Mouse (Mus musculus) heart, embryonic 14.5 days (tissue): ENCODE measurements at regions not wholly inside any gene's neighbourhood (a gene's known extent, or its start where the extent isn't known, plus 50 kb on each side); places are given as distances from the start of the nearest gene placed in this dataset.
A peak's percentile ranks its signal among the peaks of the same experiment; 100 is the strongest.

Experiments used
- ATAC-seq: fragments of 200-750 bp; cut with Nextera tagmentation; 2 replicates; pipeline ENCODE4 v1.8.0; 2017; ENCODE audit warnings: low read depth, moderate TSS enrichment; ENCODE audit not compliant: insufficient number of reproducible peaks, insufficient read depth, low FRiP score
- H3K27ac ChIP-seq, 2 experiments: fragments of 200-500 bp in 1 of 2; fragments of 300-500 bp in 1 of 2; sonication (generic) in 1 of 2; replicated peaks in 1 of 2; 2 replicates each; pipeline ENCODE4 v1.5.1; 2012 to 2014; ENCODE audit warnings: low read depth in 2 of 2, low read length in 2 of 2, control low read depth in 1 of 2, mild to moderate bottlenecking in 1 of 2, mixed read lengths in 1 of 2; ENCODE audit not compliant: control insufficient read depth in 1 of 2, insufficient read depth in 1 of 2
- H3K27me3 ChIP-seq: fragments of 300-500 bp; sonication (generic); 2 replicates; pipeline ENCODE4 v1.6.1; 2014; ENCODE audit warnings: mild to moderate bottlenecking, low read length, control low read depth; ENCODE audit not compliant: control insufficient read depth, insufficient read depth
- H3K36me3 ChIP-seq: fragments of 300-500 bp; sonication (generic); 2 replicates; pipeline ENCODE4 v1.6.1; 2014; ENCODE audit warnings: mild to moderate bottlenecking, control low read depth, low read length, mixed read lengths; ENCODE audit not compliant: control insufficient read depth, insufficient read depth
- H3K4me1 ChIP-seq, 2 experiments: fragments of 200-500 bp in 1 of 2; fragments of 300-500 bp in 1 of 2; sonication (generic) in 1 of 2; 2 replicates each; pipeline ENCODE4 v1.6.1; 2012 to 2014; ENCODE audit warnings: low read length in 2 of 2, control low read depth in 1 of 2, mixed read lengths in 1 of 2; ENCODE audit not compliant: control insufficient read depth in 2 of 2, insufficient read depth in 2 of 2
- H3K4me2 ChIP-seq: fragments of 300-500 bp; sonication (generic); 2 replicates; pipeline ENCODE4 v1.6.1; 2014; ENCODE audit warnings: mild to moderate bottlenecking, low read length
- H3K4me3 ChIP-seq, 2 experiments: fragments of 200-500 bp in 1 of 2; fragments of 300-500 bp in 1 of 2; sonication (generic) in 1 of 2; 2 replicates each; pipeline ENCODE4 v1.5.1; 2012 to 2014; ENCODE audit warnings: low read length in 2 of 2, mild to moderate bottlenecking in 2 of 2, control low read depth in 1 of 2, low read depth in 1 of 2, moderate library complexity in 1 of 2; ENCODE audit not compliant: control insufficient read depth in 1 of 2, insufficient read depth in 1 of 2
- H3K9ac ChIP-seq: fragments of 300-500 bp; sonication (generic); 2 replicates; pipeline ENCODE4 v1.6.1; 2014; ENCODE audit warnings: mild to moderate bottlenecking, low read length
- H3K9me3 ChIP-seq: fragments of 300-500 bp; sonication (generic); 2 replicates; pipeline ENCODE4 v1.6.1; 2016; ENCODE audit warnings: low read length, control low read depth; ENCODE audit not compliant: control insufficient read depth
- WGBS: fragments of 180-500 bp; shearing (Covaris S2); extraction: QIAGEN DNeasy Blood & Tissue Kit; methylation state at CpG from one replicate; pipeline ENCODE4 v1.1.7; 2014; 5-methylcytosine and 5-hydroxymethylcytosine counted together

GRCm38 (mm10) chr3:149104080-149104479, 113.7 kb upstream of the Adgrl2 start:
- H3K27ac ChIP-seq = no peak overlapping the region
- no peak overlapping the region for H3K4me3 ChIP-seq
- H3K4me2 ChIP-seq = no peak overlapping the region
- peaks cover 9 to 10% of the 10 kb centered on the region in 2 experiments for H3K4me1 ChIP-seq
- H3K36me3 ChIP-seq = no peaks in the 10 kb centered on the region
- no peak overlapping the region for H3K9ac ChIP-seq
- no peaks in the 10 kb centered on the region for H3K9me3 ChIP-seq
- H3K27me3 ChIP-seq = no peaks in the 10 kb centered on the region
- ATAC-seq = no peak
- WGBS = 90% methylated on average over 6 of the region's 6 CpGs

DNA sequence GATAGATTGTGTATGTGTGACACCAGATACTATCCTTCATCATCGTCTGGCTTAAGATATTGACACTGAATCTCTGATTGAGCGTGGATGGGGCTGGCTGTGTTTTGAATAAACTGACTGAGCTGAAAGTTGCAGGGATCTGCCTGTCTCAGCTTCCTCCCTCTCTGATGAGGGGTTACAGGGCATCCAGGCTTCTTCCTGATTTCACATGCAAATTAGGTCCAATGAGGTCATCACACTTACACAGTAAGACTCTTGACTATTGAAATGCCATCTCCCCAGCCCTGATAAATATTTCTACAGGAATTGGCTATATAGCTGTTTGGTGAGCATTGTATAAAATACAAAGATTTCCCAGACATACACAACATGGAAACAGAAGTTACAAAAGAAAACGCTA, 113.1 kb upstream of the Adgrl2 start:
- Histone ChIP-seq H3K4me2 (no peak overlapping the region), H3K9me3 (no peaks in the 10 kb centered on the region), H3K36me3 (no peaks in the 10 kb centered on the region), H3K4me1 (peaks cover 9 to 10% of the 10 kb centered on the region in 2 experiments), H3K27ac (no peak overlapping the region), H3K27me3 (no peaks in the 10 kb centered on the region), H3K4me3 (no peak overlapping the region), H3K9ac (no peak overlapping the region)
- no peak for ATAC-seq
- 87% methylated on average over 3 of the region's 3 CpGs for WGBS

DNA sequence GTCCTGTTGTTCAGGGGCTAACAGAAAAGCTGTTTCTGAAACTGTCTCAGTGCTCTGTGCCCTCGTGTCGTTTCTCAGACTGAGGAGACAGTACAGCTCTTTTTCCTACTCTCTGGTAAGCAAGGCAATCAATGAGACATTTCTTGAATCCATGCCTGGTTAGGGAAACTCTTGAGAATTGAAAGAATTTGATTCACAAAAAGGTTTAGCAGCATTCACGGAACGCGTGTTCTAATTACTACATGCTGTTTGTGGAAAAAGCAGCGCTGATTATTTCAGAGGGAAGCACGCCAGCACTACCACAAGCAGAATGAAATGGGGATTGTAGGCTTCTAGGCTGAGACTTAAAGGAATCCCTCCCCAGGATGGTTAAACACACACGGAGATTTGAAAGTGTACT, 112.5 kb upstream of the Adgrl2 start:
- no peak overlapping the region for H3K4me3 ChIP-seq
- no peak overlapping the region for H3K4me2 ChIP-seq
- WGBS = 83% methylated on average over 8 of the region's 8 CpGs
- H3K4me1 ChIP-seq = peaks cover 9 to 10% of the 10 kb centered on the region in 2 experiments
- no peaks in the 10 kb centered on the region for H3K27me3 ChIP-seq
- H3K27ac ChIP-seq = no peak overlapping the region
- H3K9me3 ChIP-seq = no peaks in the 10 kb centered on the region
- no peak for ATAC-seq
- no peak overlapping the region for H3K9ac ChIP-seq
- no peaks in the 10 kb centered on the region for H3K36me3 ChIP-seq

GRCm38 (mm10) chr3:149101785-149102184, 111.4 kb upstream of the Adgrl2 start:
- no peak overlapping the region for H3K4me2 ChIP-seq
- WGBS = 63% methylated on average over 10 of the region's 10 CpGs

GRCm38 (mm10) chr3:149098764-149099163, 108.4 kb upstream of the Adgrl2 start:
- no peaks in the 10 kb centered on the region for H3K36me3 ChIP-seq
- H3K27ac ChIP-seq = no peak overlapping the region
- H3K9ac ChIP-seq = no peak overlapping the region
- no peak overlapping the region for H3K4me2 ChIP-seq
- H3K9me3 ChIP-seq = no peaks in the 10 kb centered on the region
- no peak overlapping the region for H3K4me3 ChIP-seq
- 70% methylated on average over 4 of the region's 4 CpGs for WGBS
- no peaks in the 10 kb centered on the region for H3K27me3 ChIP-seq
- ATAC-seq = no peak
- peaks cover 9 to 10% of the 10 kb centered on the region in 2 experiments for H3K4me1 ChIP-seq

More at GRCm38 (mm10) chr3:149101785-149102184, 111.4 kb upstream of the Adgrl2 start:
- Histone ChIP-seq H3K4me3 (no peak overlapping the region), H3K9me3 (no peaks in the 10 kb centered on the region), H3K4me1 (peaks cover 9 to 10% of the 10 kb centered on the region in 2 experiments), H3K27me3 (no peaks in the 10 kb centered on the region), H3K36me3 (no peaks in the 10 kb centered on the region), H3K9ac (no peak overlapping the region), H3K27ac (no peak overlapping the region)
- no peak for ATAC-seq

DNA sequence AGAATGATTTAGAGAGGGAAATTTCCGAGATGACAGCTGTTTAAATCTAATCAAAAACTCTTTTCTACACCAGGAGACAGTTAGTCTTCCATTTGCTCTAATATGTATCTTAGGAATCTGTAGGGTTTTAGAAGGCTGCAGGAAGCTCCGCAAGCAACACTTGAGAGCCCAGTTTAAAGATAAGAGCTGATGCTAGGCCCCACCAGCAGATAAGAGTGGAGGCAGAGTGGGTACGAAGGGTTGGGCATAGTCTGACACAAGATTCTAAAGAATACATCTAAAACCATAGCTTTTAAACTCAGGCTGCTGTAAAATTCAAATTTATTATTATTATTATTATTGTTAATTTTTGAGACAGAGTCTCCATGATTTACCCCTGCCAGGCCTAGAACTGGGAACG, 106.7 kb upstream of the Adgrl2 start:
- H3K9ac ChIP-seq = no peak overlapping the region
- no peak overlapping the region for H3K27ac ChIP-seq
- H3K36me3 ChIP-seq = no peaks in the 10 kb centered on the region
- no peaks in the 10 kb centered on the region for H3K9me3 ChIP-seq
- peaks cover 7 to 10% of the 10 kb centered on the region in 2 experiments for H3K4me1 ChIP-seq
- H3K4me2 ChIP-seq = no peak overlapping the region
- no peaks in the 10 kb centered on the region for H3K27me3 ChIP-seq
- ATAC-seq = no peak
- H3K4me3 ChIP-seq = no peak overlapping the region
- 43% methylated on average over 4 of the region's 4 CpGs for WGBS

GRCm38 (mm10) chr3:149092649-149093048, 102.3 kb upstream of the Adgrl2 start:
- H3K4me2 ChIP-seq = peak overlapping the region; percentile 27; the same call in 1 of the 2 replicates
- H3K27me3 ChIP-seq = no peaks in the 10 kb centered on the region
- no peaks in the 10 kb centered on the region for H3K9me3 ChIP-seq
- no peak overlapping the region for H3K27ac ChIP-seq
- no peak overlapping the region for H3K4me3 ChIP-seq
- H3K36me3 ChIP-seq = no peaks in the 10 kb centered on the region
- peaks cover 7 to 15% of the 10 kb centered on the region in 2 experiments; a peak in 3 of 4 replicates for H3K4me1 ChIP-seq
- 29% methylated on average over 5 of the region's 5 CpGs for whole genome bisulfite sequencing
- no peak for ATAC-seq
- H3K9ac ChIP-seq = no peak overlapping the region

- H3K4me2 ChIP-seq = no peak overlapping the region
- 67% methylated on average over 5 of the region's 5 CpGs for WGBS
- no peaks in the 10 kb centered on the region for H3K36me3 ChIP-seq
- no peaks in the 10 kb centered on the region for H3K9me3 ChIP-seq
- ATAC-seq = no peak
- H3K9ac ChIP-seq = no peak overlapping the region
- H3K4me3 ChIP-seq = no peak overlapping the region
- H3K27ac ChIP-seq = no peak overlapping the region
- no peaks in the 10 kb centered on the region for H3K27me3 ChIP-seq
- peaks cover 22 to 40% of the 10 kb centered on the region in 2 experiments for H3K4me1 ChIP-seq
Observed at GRCm38 (mm10) chr3:149090103-149090502, 99.7 kb upstream of the Adgrl2 start.
